30 mouse cellular contexts compared by ENCODE assay signal in the genomic region with DNA sequence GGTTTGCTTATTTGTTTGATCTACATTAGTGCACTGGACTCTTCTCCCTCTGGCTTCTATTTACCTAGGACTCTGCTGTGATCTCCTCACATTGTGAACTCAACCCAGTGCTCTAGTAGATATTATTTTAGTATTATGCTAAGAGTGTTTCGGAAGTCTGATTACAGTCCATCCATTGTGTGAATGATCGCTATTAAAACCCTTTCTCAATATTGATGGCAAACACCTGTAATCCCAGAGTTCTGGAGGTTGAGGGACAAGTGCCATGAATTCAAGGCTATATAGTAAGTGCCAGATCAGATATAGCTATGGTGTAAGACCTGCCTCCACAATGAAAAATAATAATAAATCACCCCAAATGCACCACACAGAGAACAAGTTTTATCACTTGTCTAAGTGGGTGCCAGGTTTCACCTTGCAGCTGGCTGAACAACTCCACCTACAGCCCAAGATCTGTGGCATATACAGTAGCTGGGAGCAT.
"Had no signal": no experiment of that assay in that cellular context is flagged by ENCODE, and none has a peak within 500 bp of the region (broad histone marks: within the 10 kb centered on the region; RNA-seq: fewer than 3 reads in every experiment).

No protein-coding gene starts in this region.

- H3K9me3 ChIP-seq: limb, embryonic 10.5 days; limb, embryonic 15.5 days; liver, embryonic 13.5 days; liver, embryonic 15.5 days; lung, embryonic 15.5 days; midbrain, embryonic 10.5 days; midbrain, embryonic 12.5 days; midbrain, embryonic 13.5 days; midbrain, embryonic 15.5 days had no signal

- H3K9ac ChIP-seq: limb, embryonic 12.5 days; limb, embryonic 13.5 days; limb, embryonic 15.5 days; liver, embryonic 12.5 days; liver, embryonic 13.5 days; liver, embryonic 14.5 days; liver, embryonic 15.5 days; liver, postnatal 0 days; lung, embryonic 14.5 days; lung, embryonic 15.5 days; midbrain, embryonic 12.5 days; midbrain, embryonic 13.5 days; midbrain, embryonic 15.5 days had no signal

- H3K27ac ChIP-seq: limb, embryonic 10.5 days; limb, embryonic 12.5 days; limb, embryonic 13.5 days; limb, embryonic 15.5 days; liver, embryonic 12.5 days; liver, embryonic 13.5 days; liver, embryonic 14.5 days; liver, embryonic 15.5 days; lung, embryonic 15.5 days; macrophage; midbrain, embryonic 10.5 days; midbrain, embryonic 12.5 days; midbrain, embryonic 13.5 days; midbrain, embryonic 15.5 days had no signal

- DNase-seq: left cerebral cortex, postnatal 4 days; liver; liver, embryonic 13.5 days; liver, postnatal 0 days; lung, adult 18-20 months; lung, adult 2 months; lung, embryonic 14.5 days; lung, postnatal 10 days; lung, postnatal 36 days; lung, postnatal 4 days; midbrain, embryonic 14.5 days had no signal

- H3K4me2 ChIP-seq: limb, embryonic 12.5 days; limb, embryonic 13.5 days; limb, embryonic 15.5 days; liver, embryonic 11.5 days; liver, embryonic 12.5 days; liver, embryonic 13.5 days; liver, embryonic 15.5 days; lung, embryonic 14.5 days; lung, embryonic 15.5 days; midbrain, embryonic 11.5 days; midbrain, embryonic 12.5 days; midbrain, embryonic 13.5 days; midbrain, embryonic 15.5 days had no signal

- H3K4me3 ChIP-seq: limb, embryonic 10.5 days; limb, embryonic 12.5 days; limb, embryonic 13.5 days; limb, embryonic 15.5 days; liver, embryonic 12.5 days; liver, embryonic 13.5 days; liver, embryonic 15.5 days; lung, embryonic 15.5 days; megakaryocyte, embryonic 14.5 days; midbrain, embryonic 10.5 days; midbrain, embryonic 12.5 days; midbrain, embryonic 13.5 days; midbrain, embryonic 15.5 days; myocyte had no signal

- H3K4me1 ChIP-seq: limb, embryonic 10.5 days; limb, embryonic 12.5 days; limb, embryonic 13.5 days; limb, embryonic 15.5 days; liver, embryonic 12.5 days; lung, embryonic 15.5 days; midbrain, embryonic 10.5 days; midbrain, embryonic 12.5 days; midbrain, embryonic 13.5 days; midbrain, embryonic 15.5 days had no signal

- ATAC-seq: liver, embryonic 12.5 days; liver, postnatal 0 days; lung, postnatal 0 days; midbrain, embryonic 13.5 days; midbrain, embryonic 15.5 days; midbrain, embryonic 16.5 days had no signal

- H3K27me3 ChIP-seq: limb, embryonic 12.5 days; limb, embryonic 13.5 days; limb, embryonic 15.5 days; liver, embryonic 12.5 days; liver, embryonic 13.5 days; liver, embryonic 15.5 days; lung, embryonic 15.5 days; midbrain, embryonic 12.5 days; midbrain, embryonic 13.5 days; midbrain, embryonic 15.5 days had no signal

- H3K36me3 ChIP-seq: limb, embryonic 10.5 days; limb, embryonic 12.5 days; limb, embryonic 13.5 days; limb, embryonic 15.5 days; liver, embryonic 12.5 days; liver, embryonic 13.5 days; liver, embryonic 15.5 days; lung, embryonic 15.5 days; midbrain, embryonic 10.5 days; midbrain, embryonic 12.5 days; midbrain, embryonic 13.5 days; midbrain, embryonic 15.5 days had no signal
